Mouse (Mus musculus) lung, postnatal 14 days (tissue): ENCODE measurements around the gene Gucy2c.
"Not testable (repeated sequence)": the region's sequence is repeated elsewhere in the genome, so short reads cannot be mapped to it uniquely, and the experiment has no call there.

Experiments used
- DNase-seq: peaks from one replicate; pipeline ENCODE4 v3.0.0; 2021

Gene Gucy2c

DNA sequence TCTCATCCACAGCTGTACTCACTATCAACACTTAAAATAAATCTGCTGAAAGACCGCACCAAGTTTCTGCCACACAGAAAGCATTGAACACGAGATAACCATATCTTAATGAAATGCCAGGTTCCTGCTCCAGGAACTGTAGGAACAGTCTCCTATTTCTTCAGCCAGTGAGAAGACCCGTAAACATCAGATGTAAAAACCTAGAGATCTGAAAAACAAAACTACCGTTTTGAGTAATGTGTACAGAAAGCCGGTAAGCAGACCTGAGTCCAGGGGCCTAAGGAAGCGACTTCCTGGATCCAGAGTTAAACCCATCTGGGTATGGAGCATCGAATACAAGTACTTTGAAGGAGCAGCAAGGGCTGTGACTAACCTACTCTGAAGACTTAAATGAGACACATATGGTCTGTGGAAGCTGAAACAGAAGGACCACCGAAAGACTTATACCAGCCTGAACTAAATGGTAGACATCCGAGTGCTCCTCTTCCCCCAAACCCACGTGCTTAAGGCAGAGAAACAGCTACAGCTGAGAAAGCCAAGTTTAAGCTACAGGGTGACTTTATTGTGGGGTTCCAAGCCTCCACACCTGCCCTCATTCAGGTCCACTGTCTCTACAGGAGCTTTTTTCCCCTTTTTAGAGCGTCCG is 21.7 kb upstream of the Gucy2c start:
- no peak for DNase-seq

DNA sequence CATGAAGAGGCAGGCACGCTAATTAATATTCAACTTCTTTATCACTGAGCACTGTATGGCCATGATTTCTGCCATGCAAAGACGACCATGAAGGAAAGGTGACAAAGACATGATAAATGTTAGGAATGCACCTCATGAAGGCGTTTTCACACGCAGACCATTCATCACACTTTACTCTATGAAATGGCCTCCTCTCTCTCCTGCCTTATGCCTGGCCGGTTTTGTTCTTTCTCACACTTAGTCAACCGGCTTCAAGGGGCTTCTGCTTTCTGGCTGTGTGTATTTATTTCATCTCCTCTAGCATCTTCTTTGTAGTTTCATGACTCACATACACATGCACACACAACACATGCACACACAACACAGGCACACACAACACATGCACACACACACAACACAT is 19.7 kb upstream of the Gucy2c start:
- no peak for DNase-seq

DNA sequence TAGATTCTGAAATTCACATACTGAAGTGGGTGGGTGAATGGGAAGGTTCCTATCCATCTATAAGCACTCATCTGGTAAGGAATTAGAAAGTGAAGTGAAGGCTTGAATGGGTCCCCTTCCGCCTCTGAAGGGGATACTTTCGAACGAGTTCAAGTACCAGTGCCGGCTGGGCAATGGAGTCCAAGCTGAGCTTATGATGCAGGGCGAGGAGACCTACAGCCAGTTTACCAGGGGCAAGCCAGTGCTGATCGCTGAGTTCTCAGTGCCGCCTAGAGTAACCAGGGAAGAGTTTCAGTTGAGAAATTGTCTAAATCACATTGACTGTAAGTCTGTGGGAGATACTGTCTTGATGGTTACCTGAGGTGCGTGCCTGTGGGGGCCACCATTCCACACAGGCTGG is 19.1 kb upstream of the Gucy2c start:
- no peak for DNase-seq

DNA sequence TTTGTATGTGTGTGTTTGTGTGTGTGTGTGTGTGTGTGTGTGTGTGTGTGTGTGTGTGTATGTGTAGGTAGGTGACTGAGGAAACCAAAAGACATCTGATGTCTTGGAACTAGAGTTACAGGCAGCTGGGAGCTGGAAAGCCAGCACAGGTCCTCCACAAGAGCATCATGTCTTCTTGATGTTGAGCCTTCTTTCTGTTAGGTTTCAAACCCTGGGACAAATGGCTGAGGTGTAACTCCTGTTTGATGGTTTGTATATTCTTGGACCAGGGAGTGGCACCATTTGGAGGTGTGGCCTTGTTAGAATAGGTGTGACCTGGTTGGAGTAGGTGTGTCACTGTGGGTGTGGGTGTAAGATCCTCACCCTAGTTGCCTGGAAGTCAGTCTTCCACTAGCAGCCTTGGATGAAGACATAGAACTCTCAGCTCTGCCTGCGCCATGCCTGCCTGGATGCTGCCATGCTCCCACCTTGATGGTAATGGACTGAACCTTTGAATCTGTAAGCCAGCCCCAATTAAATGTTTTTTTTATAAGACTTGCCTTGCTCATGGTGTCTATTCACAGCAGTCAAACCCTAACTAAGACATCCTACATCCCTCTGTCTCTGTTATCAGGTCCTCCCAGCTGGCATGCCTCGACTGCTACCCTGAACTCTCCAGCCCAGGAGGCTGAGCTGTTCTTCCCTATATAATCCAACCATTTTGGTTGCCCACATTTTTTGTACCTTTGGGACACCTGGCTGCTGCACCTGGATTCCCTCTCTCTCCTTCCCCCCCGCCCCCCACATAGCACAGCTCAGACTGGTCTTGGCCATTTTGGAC is 16.5 kb upstream of the Gucy2c start:
- DNase-seq, result not testable (repeated sequence)

GRCm38 (mm10) chr6:136795850-136796249 is 14.3 kb upstream of the Gucy2c start:
- no peak for DNase-seq

DNA sequence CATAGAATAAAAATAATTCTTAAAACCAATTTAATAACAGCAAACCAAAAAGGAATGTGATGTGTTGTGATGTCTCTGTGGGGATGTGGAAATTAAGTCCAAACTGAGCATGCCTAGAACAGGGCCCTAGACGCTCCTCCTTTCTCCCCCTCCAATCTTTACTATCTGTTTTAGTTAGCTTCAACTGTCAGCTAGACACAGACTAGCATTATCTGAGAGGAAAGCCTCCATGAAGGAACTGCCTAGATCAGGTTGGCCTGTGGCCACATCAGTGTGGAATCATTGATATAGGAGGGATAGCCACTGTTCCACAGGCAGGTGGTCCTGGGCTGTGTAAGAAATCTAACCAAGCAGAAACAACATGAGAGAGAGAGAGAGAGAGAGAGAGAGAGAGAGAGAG is 13.5 kb upstream of the Gucy2c start:
- DNase-seq, result no peak

DNA sequence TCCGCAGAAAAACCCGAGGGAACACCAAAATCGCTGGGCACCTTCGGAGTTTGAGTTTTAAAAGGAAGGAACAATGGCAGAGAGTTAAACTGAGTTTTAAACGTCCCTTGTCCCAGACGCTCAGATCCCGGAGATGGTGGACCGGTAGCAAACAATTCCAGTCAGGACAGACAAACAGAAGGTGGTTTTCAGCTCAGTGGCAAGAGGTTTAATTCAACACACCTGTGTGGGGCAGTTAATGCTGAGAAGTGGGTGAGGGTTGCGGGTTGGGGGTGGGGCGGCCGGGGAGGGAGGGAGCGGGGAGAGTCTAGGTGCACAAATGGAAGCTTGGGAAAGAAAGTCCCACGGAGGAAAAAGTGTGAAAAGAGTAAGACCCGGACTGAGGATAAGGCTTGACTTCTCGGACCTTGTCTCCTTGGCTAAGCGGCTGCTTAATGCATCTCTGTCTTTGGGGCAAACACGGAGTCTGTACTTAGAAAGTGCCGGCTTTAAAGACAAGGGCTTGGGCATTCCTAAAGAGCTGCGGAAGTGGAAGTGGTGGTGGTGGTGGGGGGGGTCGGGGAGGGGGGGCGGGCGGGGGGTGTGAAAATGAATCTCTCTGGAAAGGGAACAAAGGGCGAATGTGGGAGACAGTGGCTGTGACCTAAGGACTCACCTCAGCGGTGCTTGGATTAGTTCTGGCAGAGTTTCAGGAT is 12.4 kb upstream of the Gucy2c start:
- DNase-seq, result no peak

- no peak for DNase-seq
These were observed 11.6 kb upstream of the Gucy2c start for GRCm38 (mm10) chr6:136792884-136793758.

DNA sequence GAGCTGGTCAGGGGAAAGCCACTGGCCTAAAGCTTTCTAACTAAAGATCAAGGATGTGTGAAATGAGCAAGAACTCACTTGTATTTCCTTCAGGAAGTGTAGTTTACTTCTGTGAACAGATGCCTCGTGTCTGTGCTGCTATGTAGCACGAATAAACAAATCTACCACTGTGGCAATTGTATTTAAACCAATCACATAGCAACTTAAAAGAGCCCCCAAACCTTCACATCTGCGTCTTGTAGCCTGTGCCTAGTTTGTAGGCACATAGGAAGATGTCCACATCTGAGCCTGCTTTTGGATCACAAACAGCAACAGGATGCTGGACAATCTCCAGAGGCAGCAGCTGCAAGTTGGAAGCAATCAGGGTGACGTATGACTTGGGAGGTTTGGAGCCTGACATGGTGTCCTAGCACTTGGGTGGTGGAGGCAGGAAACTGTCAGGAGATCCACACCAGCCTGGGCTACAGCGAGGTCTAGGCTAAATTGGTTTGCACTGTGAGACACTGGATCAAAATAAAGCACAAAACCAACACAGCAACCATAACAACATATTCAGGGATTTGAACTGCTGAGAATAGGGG is 7.9 kb upstream of the Gucy2c start:
- peak; percentile 75 for DNase-seq

DNA sequence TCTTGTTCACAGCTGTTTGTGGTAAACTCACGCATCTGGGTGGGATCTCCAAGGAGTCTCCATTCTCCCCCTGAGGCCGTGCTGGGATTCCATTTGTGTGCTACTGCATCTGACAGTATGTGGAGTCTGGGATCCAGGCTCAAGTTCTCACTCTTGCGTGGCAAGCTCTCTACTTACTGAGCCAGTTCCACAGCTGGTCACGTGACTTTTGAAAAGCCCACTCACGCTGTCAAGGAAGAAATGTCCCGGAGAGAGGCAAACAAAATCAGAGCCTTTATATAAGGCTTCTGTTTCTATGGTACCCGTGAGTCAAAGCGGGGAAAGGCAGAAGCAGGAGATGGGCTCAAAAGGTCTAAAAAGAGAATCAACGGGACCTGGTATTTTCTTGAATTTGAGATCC is 1.2 kb upstream of the Gucy2c start:
- DNase-seq, result no peak

- DNase-seq, result no peak
These were observed 581 bp upstream of the Gucy2c start for GRCm38 (mm10) chr6:136782146-136782545.

DNA sequence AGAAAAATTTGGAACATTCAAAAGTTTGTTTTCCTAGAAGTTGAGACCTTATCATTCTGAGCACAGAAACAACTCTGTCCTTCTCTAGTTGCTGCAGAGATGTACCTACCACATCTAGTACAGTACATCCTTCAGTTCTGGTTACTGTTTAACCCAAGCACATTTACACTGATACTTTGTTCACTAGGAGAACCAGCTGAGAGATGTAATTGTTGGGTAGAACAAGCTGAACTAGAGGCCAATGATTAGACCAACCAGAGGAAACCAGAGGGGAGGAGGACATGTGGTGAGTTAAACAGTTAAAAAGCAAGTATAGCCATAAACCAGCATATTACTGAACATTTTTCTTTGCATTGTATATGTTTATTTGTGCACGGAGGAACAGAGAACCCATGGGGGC is 5.2 kb downstream of the Gucy2c start:
- DNase-seq, result no peak

GRCm38 (mm10) chr6:136769859-136770258 is 11.7 kb downstream of the Gucy2c start:
- no peak for DNase-seq

DNA sequence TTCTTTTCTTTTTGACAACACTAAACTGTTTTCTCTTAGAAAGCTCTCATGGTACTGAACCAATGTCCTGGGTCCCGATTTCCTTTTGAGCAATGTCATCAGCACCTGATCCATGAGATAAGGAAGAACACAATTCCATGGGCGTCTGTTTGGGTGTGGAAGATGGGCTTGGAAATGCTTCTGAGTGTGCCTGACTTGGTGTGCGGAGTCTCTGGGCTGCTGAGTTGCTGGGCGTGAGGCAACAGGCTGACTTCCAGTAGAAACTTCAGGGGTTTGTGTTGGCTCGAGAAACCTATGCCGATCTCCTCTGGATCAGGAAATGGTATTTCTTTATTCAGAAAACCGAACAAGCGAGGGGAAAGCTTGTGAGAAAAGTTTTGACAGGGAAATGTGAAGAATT is 12.4 kb downstream of the Gucy2c start:
- no peak for DNase-seq

- DNase-seq, result peak; percentile 39
These were observed 17.7 kb downstream of the Gucy2c start for GRCm38 (mm10) chr6:136763912-136764311.

DNA sequence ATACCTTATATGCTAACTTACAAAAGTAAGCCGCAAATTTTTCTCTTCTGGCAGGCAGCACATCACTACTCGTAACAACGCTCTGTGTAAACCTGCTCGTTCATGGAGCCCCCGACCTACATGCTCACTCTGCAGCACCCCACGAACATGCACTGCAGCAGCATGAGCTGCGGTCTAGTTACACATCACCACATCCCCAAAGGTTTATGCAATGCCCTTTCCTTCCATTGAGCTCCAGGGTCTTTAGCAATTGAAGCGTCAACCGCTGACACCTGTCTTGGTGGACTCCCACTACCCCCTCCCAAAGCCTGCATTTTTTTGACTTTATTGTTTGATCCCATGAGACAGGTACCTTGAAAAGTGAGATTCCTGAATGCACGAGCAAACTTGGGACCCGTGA is 31.0 kb downstream of the Gucy2c start:
- DNase-seq, result no peak

- no peak for DNase-seq
These were observed 36.0 kb downstream of the Gucy2c start for GRCm38 (mm10) chr6:136745586-136745985.

DNA sequence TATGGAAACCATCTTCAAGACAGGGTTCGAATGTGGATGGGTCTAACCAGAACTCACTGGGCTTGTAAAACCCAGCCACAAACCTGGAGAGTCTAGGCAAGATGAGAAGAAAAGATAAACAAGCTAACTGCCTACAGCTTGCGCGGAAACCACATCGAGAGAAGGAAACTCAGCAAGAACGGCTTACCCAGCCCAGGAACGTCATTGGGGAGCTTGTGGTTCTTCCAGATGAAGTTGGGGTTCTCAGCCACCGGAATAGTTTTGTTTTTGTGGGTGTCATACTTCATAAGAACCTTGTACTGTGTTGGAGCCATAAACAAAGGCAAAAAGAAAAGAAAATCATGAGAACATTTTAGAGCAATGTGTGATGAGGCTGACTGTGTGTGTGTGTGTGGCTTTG is 37.8 kb downstream of the Gucy2c start:
- DNase-seq, result no peak

DNA sequence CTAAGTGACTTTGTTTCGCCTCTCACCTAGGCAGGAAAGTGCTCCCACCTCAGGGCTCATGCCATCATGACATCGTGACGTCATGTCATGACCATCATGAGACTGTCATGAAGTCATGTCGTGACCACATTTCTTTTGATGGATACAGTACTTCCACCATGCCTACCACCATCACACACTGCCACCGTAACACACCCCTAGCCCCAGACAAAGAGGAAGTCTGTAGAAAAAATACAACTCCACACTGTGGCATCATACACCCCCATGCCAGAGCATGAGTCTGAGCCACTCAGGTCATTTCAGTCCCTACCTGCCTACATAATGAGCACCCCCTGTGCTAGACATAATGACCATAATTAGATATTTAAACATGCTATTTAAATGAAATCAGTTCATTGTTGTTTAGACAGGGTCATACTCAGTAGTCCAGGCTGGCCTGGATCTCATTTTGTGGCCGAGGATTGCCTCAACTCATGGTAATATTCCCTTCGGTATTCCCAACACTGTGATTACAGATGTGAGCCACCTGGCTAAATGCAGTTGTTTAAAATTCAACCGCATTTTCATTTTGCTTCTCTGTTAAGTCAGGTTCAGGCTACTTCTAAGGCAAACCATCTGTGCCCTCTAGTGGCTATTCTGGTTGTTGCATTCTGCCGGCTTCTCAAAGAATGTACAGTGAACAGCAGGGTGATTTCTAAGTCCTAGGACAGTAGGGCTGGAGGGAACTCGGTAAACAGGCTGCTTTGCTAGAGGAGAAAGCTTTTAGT is 39.0 kb downstream of the Gucy2c start:
- peak; percentile 91 for DNase-seq

DNA sequence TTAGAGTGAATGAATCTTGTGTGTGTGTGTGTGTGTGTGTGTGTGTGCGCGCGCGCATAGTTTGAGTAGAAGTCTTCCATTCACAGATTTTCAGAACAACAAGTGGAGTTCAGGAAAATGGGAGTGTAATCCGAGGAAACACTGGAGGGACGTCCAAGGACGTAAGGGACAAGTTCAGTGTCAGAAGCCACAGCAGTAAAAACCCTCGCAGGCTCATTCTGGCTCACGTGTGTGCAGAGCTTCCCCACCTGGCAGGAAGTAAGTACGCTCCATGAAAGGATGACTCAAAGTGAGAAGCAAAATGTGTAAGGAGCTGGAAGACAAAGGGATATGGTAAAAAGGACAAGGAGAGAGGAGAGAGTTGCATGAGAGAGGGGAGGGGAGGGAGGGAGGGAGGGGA is 40.3 kb downstream of the Gucy2c start:
- DNase-seq, result no peak

DNA sequence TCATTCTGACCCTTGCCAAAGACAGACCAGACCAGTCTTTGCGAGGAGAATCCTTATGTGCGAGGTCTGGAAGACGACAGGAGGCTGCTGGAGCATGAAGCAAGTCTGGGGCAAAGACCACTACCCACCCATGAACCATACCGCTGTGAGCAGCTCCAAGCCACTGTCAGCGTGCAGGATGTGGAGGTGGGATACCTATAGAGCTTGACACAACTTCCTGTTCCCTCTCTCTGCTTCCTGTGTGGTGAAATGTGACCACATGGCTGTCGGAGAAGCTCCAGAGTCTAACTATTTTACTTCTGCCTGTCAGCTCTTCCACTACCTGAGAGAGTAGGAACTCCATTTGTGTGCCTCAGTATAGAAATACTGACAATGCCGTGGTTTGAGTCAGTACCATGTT is 45.8 kb downstream of the Gucy2c start:
- no peak for DNase-seq

DNA sequence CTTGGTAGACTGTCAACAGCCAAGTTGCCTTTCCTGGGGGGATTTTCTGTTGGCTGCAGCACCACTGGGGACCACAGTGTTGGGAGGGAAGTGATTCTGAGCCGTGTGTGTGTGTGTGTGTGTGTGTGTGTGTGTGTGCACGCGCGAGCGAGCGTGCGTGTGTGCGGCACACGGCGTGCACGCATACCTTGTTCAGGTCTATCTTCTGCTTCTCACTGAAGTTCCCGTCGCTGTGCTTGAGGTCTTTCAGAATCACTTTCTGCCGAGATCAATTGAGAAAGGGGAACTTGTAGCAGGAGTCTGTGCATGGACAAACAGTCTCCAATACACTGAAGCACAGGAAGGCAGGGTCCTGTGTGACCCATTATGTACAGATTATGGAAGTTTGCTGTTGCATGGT is 53.4 kb downstream of the Gucy2c start:
- DNase-seq, result no peak
